Mouse (Mus musculus): ENCODE measurements around the gene Kremen1.

GRCm38 (mm10) chr11:5214483-5215040 lies 46.8 kb downstream of the Kremen1 start:
- TF ChIP-seq CTCF (conservative IDR thresholded peaks at IDR 0.05 in 1 of 2, IDR thresholded peaks at IDR 0.05 in 1 of 2; ENCODE audit: low read depth in 2 of 2, low read length in 2 of 2) (no peak), MYC (IDR thresholded peaks at IDR 0.05; ENCODE audit: low read depth, low read length) (no peak), POLR2A (IDR thresholded peaks at IDR 0.05; ENCODE audit: low read depth, low read length) (no peak), MAX (IDR thresholded peaks at IDR 0.05; ENCODE audit: low read length) (no peak), MAFK (IDR thresholded peaks at IDR 0.05; ENCODE audit: insufficient replicate concordance, low read length) (no peak), MAZ (IDR thresholded peaks at IDR 0.05; ENCODE audit: low read depth, low read length) (no peak), MEF2A (IDR thresholded peaks at IDR 0.05; ENCODE audit: borderline replicate concordance, low read depth, low read length) (no peak), NELFE (IDR thresholded peaks at IDR 0.05; ENCODE audit: low read depth, low read length) (no peak), ELF1 (IDR thresholded peaks at IDR 0.05; ENCODE audit: low read depth, low read length) (no peak), SMC3 (IDR thresholded peaks at IDR 0.05; ENCODE audit: low read depth, low read length) (no peak), ETS1 (conservative IDR thresholded peaks at IDR 0.05; ENCODE audit: low read depth, low read length) (no peak), KAT2A (IDR thresholded peaks at IDR 0.05; ENCODE audit: insufficient replicate concordance, low read length) (no peak), EP300 (IDR thresholded peaks at IDR 0.05; ENCODE audit: low read length) (no peak)

All from CH12.LX (cell line).